Mouse (Mus musculus) fibroblast of lung, adult 2 months (primary cell): ENCODE measurements around the gene Fmn2.

Experiments
- DNase-seq: peaks from one replicate; pipeline ENCODE4 v3.0.0-alpha.2; 2011; ENCODE audit warnings: low read depth

Fmn2 gene

DNA sequence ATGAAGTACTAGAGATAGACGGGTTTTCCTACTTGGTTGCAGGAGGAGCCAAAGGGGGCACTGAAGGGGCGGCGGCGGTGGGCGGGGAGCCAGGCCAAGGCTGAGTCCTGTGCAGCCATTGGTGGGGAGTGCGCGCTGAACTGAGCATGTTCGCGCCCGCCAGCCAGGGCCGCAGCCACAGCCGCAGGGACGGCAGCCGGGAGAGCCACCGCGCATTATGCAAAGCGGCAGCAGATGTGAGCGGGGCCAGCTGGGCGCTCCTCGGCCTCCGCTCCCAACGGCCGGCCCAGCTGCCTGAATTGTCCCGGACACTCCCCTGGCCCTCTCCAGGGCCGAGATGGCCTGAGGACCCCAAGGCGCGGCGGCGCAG is at the start of gene Fmn2:
TSS of gene Fmn2 (plus strand) at position 165 of the 370 bp plus-strand sequence.
- DNase-seq = no peak

DNA sequence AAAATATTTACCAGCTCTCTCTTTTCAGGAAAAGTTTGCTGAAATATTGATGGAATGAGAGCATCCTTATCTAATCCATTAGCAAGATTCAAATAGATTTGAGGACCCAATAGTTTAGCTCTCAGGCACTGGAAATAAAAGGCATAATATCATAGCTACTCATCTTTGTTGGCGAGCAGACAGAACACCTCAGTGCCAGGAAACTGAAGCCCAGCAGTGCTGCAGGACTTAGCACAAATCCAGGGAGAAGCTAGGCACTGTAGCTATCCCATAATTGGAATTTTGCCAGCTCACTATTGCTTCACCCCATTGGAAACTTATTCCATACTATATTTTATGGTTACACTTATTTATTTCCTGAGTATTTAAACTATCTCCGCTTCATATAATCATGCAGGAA is 46.5 kb upstream of the Fmn2 start:
- DNase-seq = no peak

DNA sequence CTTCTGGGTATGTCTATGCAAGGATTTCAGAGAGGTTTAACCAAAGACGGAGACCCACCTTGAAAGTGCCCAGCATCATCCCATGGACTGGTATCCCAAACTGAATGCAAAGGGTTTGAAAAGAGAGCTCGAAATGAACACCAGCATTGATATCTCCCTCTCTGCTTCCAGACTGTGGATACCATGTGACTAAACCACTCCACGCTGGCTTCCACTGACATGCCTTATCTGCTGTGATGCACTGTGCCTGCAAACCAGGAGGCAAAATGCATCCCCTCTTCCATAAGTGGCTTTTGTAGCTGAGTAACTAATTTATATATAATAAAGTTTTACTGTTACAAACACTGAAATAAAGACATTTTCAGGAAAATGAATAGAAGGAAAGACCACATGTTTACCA is 36.2 kb upstream of the Fmn2 start:
- DNase-seq = no peak

DNA sequence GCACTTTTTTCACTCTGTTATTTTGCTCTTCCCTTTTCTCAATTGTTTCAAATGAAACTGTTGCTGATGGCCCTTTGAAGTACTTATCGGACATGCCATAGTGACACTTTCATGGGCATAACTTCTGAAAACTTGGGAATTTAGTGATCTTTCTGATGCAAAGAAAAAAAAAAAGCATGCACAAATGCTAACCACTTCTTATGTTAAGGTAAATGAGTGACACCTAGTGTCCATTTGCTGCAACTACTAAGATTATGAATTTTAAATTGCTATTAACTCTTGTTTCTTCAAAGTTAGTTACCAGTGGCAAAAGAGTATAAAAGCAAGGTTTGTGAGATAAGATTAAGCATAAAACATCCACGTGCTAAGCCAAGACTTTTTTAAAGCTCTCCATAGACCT is 35.4 kb upstream of the Fmn2 start:
- DNase-seq = no peak

DNA sequence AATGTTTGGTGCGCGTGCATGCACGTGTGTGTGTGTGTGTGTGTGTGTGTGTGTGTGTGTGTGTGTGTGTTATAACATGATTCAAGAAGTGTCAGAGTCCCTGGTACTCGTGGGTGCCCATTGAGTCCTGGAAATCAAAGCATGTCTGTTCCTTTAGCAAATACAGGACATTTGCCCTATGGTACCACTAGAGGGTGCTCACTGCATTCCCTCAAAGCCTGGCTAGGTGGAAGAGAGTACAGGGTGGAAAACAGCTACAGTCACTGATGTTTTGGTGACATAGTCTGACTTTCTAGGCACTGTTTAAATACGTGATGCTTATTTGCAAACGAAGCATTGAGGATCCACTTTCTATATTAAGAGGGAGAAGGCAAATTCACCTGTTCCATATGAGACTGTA is 31.9 kb upstream of the Fmn2 start:
- DNase-seq = no peak

DNA sequence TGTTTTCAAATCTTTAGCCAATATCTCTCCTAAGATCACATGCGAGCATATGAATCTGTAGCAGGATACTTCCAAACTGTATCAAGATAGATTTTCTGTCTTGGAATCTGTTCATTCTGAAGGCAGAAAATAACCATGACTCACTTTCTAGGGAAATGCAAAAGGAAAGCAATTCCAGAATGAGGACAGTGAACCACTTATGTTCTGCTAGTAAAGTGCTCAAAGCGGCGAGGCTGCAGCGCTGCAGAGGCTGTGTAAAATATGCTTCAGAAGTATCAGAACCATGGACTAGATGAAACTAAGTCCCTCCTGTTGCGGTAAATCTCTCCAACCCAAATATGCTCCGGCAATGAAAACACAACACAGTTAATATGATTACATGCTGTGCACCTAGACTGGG is 19.1 kb upstream of the Fmn2 start:
- DNase-seq = no peak

DNA sequence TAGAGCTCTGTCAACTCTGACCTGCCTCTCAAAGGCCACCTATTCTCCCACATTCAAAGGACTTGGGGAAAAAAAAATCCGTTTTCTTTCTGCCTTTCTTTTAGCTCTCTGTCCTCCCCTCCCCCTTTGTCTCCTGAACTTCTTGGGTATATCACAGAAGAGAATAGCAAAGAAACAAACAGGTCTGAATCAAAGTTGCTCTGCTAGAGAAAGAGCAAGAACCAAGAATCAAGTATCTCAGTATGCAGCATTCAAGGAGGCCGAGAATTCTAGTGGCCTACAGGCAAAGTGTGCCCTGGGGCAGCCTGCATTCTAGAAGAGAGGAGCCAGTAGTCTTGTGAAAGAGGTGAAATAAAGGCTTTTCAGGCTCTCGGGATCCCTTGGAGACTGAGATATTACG is 1.6 kb upstream of the Fmn2 start:
- DNase-seq = no peak

DNA sequence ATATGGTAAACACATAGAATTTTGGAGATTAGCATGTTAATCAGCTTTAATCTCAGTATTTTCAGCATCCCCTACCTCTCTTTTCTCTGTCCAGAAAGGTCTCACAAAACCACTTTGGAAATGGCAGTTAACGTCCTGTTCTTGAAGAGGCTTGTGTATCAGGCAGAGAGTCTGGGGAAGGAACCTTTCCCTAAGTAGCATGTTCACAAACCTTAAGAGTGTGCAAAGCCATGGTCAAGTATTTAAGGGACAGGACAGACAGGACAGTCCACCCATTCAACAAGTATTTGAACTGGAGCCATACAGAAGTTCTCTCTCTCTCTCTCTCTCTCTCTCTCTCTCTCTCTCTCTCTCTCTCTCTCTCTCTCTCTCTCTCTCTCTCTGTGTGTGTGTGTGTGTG is 614 bp upstream of the Fmn2 start:
- DNase-seq = no peak

DNA sequence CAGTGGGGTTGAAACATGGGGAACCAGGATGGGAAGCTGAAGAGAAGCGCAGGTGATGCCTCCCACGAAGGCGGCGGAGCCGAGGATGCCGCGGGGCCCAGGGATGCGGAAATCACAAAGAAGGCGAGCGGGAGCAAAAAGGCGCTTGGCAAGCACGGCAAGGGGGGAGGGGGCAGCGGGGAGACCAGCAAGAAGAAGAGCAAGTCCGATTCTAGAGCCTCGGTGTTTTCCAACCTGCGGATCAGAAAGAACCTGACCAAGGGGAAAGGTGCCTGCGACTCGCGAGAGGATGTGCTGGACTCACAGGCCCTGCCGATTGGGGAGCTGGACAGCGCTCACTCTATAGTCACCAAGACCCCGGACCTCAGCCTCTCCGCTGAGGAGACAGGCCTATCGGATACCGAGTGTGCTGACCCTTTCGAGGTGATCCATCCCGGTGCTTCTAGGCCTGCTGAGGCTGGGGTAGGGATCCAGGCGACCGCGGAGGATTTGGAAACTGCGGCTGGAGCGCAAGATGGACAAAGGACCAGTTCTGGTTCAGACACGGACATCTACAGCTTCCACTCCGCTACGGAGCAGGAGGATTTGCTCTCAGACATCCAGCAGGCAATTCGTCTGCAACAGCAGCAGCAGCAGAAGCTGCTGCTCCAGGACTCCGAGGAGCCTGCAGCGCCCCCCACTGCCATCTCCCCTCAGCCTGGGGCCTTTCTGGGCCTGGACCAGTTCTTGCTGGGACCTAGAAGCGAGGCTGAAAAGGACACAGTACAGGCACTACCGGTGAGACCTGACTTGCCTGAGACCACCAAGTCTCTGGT is 613 bp downstream of the Fmn2 start:
- DNase-seq = no peak

DNA sequence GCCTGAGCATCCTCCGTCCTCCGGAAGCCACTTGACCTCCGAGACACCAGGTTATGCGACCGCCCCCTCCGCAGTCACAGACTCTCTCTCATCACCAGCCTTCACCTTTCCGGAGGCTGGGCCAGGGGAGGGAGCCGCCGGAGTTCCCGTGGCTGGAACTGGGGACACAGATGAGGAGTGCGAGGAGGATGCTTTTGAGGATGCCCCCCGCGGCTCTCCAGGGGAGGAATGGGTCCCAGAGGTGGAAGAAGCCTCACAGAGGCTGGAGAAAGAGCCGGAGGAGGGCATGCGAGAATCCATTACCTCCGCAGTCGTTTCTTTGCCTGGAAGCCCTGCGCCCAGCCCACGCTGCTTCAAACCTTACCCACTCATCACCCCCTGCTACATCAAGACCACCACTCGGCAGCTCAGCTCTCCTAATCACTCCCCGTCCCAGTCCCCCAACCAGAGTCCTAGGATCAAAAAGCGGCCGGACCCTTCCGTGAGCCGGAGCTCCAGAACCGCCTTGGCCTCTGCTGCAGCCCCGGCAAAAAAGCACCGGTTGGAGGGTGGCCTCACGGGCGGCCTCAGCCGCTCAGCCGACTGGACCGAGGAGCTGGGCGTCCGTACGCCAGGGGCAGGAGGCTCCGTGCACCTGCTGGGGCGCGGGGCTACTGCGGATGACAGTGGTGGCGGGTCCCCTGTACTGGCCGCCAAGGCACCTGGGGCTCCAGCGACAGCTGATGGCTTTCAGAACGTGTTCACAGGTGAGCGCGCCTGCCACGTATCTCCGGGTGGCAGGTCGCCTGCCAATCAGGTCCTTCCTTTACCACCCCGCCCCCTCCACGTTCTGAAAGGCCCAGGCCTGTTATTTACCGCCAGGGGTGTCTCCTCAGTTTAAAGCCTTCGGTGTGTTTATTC is 1.5 kb downstream of the Fmn2 start:
- no peak for DNase-seq

DNA sequence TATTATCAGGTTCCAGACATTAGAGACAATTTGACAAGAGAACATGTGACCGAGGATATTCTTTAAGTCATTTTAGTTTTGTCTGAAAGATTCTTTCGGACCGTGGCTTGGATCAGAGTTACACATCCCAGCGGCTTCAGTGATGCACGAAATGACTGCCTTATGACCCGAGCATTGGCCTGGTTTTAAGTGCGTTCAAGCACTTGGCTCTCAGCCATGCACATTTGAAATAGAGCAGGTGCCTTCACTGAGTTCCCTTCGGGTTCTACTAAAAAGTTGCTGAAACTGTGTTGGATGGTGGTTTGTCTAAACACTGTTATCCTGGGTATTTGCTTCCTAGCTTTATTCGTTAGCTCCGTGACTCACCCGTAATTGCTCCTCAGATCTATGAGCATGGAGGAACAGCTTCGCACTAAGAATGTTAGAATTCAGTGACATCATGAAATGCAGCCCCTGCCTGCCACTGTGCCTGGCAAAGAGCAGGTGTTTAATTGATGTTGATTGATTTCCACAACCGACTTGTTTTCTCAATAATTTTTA is 7.0 kb downstream of the Fmn2 start:
- DNase-seq = no peak

DNA sequence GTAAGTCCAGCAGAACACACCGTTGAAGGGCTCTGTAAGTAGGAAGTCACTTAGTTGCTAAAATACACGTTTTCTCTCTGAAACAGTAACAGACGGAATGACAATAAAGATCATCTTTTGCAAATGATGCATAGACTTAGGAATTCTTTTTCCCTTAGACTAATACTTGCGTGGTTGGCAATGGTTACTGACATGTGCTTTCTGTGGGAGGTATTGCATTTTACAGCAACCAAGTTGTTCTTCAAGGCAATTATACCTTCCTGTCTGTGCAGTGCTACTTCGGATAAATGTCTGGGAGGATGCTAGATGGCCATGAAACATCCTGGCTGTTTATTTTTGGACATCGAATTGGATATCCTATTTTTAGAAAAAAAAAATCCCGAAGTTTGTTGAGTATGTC is 11.8 kb downstream of the Fmn2 start:
- DNase-seq = no peak

DNA sequence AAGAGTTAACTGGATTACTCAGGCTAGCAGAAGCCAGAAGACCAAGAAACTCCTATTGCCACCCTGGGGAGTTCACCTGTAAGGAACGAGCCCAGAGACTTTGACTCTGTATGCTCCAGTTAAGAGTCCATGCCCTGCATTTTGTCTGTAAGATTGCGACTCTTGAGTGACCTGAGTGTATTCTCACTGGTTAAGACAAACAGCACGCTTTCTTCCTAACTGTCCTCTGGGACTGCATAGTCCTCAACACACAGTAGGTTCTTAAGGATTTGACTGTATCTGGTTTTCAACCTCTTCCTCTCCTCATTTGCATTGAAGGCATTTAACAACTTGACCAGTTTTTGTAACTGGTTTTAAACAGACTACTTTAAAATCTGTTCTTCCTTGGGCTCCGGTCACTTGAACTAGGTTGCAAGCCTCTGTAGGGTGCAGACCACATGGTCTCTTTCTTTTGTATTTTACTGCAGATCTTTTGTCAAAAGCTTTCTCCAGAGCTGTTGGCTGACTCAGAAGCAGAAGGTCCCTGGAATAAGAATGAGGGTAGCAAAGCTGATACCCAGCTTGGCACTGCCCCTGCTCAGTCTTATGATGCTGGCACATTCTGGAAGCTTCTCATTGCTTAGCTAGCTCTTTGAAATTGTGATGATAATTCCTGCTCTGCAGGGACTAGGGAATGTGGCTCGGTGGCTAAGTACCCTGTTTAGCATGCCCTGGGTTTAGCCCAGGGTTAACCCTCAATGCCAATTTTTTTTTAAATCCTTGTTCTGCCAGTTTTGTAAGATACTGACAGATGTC is 20.5 kb downstream of the Fmn2 start:
- DNase-seq = no peak

DNA sequence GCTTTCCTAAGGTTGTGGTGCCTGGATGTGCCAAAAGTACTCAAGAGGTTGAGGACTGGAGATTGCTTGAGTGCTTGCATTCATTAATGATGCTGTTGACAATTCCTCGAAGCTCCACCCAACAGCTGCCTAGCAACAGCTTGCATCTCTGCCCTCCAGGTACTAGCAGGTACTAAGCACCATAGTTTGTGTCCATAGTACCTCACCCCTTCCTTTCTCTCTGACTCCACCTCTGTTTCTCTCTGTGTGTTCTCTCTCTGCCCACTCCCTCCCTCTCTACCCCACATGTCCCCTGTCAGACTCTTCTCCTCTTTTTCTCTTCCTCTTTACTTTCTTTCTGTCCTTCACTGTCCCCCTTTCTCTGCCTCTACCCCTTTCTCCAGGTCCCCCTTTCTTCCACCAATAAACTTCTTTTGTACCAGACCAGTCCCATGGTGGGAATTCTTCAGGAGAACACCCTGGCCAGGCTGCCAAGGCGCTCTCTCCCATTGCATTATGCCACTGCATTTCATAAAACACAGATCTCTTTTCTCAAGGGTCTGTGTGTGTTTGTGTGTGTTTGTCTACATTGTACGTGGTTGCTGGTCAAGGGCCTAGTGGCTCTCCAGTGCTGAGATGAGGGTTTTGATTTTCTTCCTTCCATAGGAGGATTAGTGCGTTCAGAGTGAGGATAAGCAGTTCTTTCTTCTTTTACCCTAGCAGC is 21.3 kb downstream of the Fmn2 start:
- DNase-seq = no peak

DNA sequence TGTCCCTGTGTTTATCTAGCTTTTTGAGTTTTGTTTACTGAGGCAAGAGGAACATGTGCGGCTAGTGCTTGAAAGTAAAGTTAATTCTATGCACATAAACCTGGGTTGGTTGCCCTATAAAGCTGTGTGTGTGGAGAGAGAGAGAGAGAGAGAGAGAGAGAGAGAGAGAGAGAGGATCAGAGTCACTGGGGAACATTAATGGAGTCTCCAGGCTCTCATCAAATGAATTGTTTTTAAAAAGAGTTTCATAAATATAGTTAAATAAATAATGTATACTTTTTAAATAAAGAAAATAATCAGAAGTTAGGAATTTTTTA is 21.8 kb downstream of the Fmn2 start:
- no peak for DNase-seq

DNA sequence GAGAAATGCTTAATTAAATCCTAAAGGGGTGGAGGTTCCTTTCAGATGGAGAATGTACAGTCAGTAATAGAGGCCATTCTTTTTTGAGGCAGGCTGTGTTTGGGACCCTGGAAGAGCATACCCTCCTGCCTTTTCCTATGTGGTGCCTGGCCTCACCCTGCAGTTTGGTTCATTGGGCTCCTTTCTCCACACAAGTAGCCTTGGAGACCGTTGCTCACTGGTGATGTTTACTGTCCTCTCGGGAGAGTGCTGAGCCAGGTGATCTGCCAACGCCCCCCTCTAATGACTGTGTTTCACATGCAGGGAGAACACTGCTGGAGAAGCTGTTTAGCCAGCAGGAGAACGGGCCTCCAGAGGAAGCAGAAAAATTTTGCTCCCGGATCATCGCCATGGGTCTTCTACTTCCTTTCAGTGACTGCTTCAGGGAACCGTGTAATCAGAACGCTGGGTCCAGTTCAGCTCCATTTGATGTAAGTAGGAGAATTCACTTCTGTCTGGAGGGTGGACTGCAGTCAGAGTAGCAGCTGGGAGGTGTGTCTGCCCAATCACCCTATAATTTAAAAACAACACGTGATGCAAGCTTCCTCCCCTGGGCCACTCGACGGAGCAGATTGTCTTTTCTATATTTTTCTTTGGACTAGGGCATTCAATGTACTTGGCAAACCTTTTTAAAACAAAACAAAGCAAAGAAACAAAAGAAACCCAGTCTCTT is 35.3 kb downstream of the Fmn2 start:
- no peak for DNase-seq

DNA sequence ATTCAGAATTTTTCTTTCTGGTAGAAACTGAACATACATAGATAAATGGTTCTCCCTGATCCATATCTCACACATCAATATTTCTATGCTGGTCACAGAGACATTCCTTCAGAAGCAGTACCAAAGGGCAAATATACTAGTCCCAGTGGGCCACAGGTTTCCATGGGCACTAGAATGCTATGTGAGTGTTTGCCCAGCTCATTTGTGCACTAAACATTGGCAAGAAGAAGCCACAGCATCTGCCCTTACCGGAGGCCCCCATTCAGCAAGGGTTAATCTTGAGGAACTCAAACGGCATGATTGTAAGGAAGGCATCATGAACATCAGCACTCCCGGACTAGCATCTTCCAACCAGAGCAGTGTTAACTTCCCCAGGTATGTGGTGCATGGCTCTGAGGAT is 35.9 kb downstream of the Fmn2 start:
- no peak for DNase-seq

DNA sequence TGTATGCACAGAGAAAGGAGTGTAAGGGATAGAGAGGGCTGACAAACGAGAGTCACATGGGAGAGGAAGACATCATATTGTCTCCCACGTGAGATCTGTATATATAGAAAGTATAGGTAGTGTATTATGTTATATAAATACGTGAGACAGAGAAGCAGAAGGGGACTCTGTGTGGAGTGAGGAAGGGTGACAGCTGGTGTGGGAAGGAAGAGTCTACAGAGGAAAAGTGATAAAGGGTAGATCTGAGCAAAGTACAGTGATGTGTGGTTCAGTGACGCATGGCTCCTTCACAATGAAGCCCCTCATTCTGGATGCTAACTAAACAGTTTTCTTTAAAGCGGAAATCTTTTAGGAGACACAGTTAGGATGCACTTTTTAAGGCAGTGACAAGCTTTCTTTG is 46.7 kb downstream of the Fmn2 start:
- DNase-seq = no peak

DNA sequence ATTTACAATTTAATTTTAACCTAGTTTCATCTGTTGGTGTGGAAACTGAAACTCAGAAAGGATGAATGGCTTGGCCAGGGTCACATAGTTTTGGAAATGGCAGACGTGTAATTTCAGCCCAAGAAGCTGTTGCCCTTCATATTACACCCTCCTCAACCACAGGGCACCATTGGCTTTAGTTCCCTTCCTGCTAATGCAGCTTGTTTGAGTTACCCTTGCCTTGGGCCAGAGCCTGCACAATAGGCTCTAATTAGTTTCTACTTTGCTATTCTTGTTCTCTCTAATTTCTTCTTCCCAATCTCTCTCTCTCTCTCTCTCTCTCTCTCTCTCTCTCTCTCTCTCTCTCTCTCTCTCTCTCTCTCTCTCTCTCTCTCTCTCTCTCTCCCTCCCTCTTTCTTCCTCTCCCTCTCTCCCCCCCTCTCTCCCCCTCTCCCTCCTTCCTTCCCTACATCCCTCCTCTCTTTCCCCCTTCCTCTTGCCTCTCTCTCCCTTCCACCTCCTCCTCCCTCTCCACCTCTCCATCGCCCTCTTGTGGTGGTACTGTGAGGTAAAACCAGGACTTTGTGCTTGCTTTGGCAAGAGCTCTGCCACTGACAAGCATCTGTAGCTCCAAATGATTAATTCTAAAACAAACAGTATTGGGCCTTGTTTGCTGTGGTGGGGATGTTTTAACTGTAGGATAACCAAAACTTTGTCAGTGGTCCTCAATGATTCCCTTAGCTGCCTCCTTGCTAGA is 51.8 kb downstream of the Fmn2 start:
- peak; percentile 1 for DNase-seq

DNA sequence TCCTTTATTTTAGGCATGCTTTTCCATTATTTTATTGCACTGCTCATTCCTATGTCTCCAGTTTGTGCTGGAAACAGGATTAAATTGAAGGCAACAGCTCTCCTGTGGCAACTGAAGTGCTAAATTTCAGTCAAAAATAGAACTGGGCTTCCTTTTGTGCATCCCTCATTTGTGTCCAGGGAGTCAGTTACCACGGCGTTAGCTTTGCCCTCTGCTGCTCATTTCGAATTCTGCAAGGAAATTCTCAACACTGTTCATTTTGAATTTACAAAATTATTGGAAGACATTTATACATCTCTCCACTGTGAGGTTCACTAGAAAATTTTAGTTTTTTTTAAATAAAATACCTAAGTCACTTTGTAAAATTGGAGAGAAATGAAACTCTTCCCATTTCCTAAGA is 53.8 kb downstream of the Fmn2 start:
- no peak for DNase-seq

DNA sequence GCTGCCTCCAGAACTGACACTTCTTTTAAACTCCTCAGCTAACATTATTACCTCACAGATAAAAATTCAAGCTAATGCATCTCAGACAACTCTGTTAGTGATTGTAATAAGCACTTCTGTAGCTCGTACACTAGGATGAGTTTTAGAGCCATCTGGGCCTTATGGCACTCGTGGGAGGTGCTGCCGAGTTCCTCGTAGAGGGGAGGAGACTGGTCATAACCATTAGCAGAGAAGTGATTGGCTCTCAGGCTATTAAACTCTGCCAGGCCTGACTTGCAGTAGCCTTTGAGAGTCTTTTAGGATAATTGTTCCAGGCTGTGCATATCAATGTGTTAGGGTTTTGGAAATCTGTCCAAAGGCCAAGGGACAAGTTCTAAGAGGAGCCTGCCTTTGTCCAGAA is 55.6 kb downstream of the Fmn2 start:
- DNase-seq = no peak
